Mouse (Mus musculus): Measurements from ENCODE around the gene Rack1.

The Rack1 gene

GRCm38 (mm10) chr11:48795221-48795620, 4.9 kb upstream of the Rack1 start:
- no peak for DNase-seq (ENCODE audit: low read depth, low spot score)

GRCm38 (mm10) chr11:48796290-48796689, 3.8 kb upstream of the Rack1 start:
- no peak for DNase-seq (ENCODE audit: low read depth, low spot score)

- no peak for DNase-seq (ENCODE audit: low read depth, low spot score)
Measured at GRCm38 (mm10) chr11:48797287-48797686, 2.8 kb upstream of the Rack1 start.

GRCm38 (mm10) chr11:48798308-48798707, 1.8 kb upstream of the Rack1 start:
- no peak for DNase-seq (ENCODE audit: low read depth, low spot score)

GRCm38 (mm10) chr11:48798984-48799920, 880 bp upstream of the Rack1 start:
- peak; percentile 32 for DNase-seq (ENCODE audit: low read depth, low spot score)

- no peak for DNase-seq (ENCODE audit: low read depth, low spot score)
Measured at GRCm38 (mm10) chr11:48801831-48802772, 2.0 kb downstream of the Rack1 start.

GRCm38 (mm10) chr11:48803988-48804387, 3.9 kb downstream of the Rack1 start:
- no peak for DNase-seq (ENCODE audit: low read depth, low spot score)

GRCm38 (mm10) chr11:48804922-48805321, 4.8 kb downstream of the Rack1 start:
- DNase-seq (ENCODE audit: low read depth, low spot score) = no peak

- DNase-seq (ENCODE audit: low read depth, low spot score) = no peak
Measured at GRCm38 (mm10) chr11:48806856-48807562, 6.9 kb downstream of the Rack1 start.

GRCm38 (mm10) chr11:48807563-48808303, 7.6 kb downstream of the Rack1 start:
- no peak for DNase-seq (ENCODE audit: low read depth, low spot score)

- DNase-seq (ENCODE audit: low read depth, low spot score) = no peak
Measured at GRCm38 (mm10) chr11:48808304-48808646, 8.1 kb downstream of the Rack1 start.

- DNase-seq (ENCODE audit: low read depth, low spot score) = no peak
Measured at GRCm38 (mm10) chr11:48808737-48809433, 8.8 kb downstream of the Rack1 start.

- no peak for DNase-seq (ENCODE audit: low read depth, low spot score)
Measured at GRCm38 (mm10) chr11:48809434-48809830, 9.3 kb downstream of the Rack1 start.

- DNase-seq (ENCODE audit: low read depth, low spot score) = no peak
Measured at GRCm38 (mm10) chr11:48810142-48810541, 10.0 kb downstream of the Rack1 start.

GRCm38 (mm10) chr11:48813782-48814181, 13.7 kb downstream of the Rack1 start:
- DNase-seq (ENCODE audit: low read depth, low spot score) = no peak

GRCm38 (mm10) chr11:48815851-48816250, 15.7 kb downstream of the Rack1 start:
- DNase-seq (ENCODE audit: low read depth, low spot score) = no peak

GRCm38 (mm10) chr11:48816281-48816781, 16.2 kb downstream of the Rack1 start:
- DNase-seq (ENCODE audit: low read depth, low spot score) = peak; percentile 42

- peak; percentile 98 for DNase-seq (ENCODE audit: low read depth, low spot score)
Measured at GRCm38 (mm10) chr11:48816800-48817665, 16.9 kb downstream of the Rack1 start, which contains the start of gene Trim41. Trim41 (minus strand) TSS chr11:48817353.

- DNase-seq (ENCODE audit: low read depth, low spot score) = no peak
Measured at GRCm38 (mm10) chr11:48817794-48818193, 17.7 kb downstream of the Rack1 start.
